Mouse (Mus musculus) ovary, postnatal 14 days (tissue): ENCODE results near the gene Ugcg.

Experiments
- DNase-seq: peaks from one replicate; pipeline ENCODE4 v3.0.0; 2022; ENCODE audit warnings: low spot score

The Ugcg gene

GRCm38 (mm10) chr4:59227047-59227446 is 38.0 kb downstream of the Ugcg start:
- no peak for DNase-seq

DNA sequence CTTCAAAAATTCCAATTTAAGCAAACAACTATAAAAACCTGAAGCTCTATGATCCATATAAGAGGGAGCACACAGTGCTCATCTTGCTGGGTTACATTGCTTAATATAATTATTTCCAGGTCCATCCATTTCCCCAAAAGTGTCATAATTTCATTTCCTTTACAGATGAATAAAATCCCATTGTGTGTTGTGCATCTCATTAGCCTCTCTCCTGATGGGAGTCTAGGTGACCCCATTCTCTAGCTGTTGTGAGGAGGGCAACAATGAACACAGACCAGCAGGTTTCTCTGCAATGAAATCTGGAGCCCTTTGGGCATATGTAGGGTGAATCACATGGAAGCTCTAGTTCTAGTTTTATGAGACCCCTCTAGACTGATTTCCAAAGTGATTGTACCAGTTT is 39.9 kb downstream of the Ugcg start:
- DNase-seq = no peak

GRCm38 (mm10) chr4:59231266-59232055 is 42.4 kb downstream of the Ugcg start:
- no peak for DNase-seq

GRCm38 (mm10) chr4:59234014-59234413 is 45.0 kb downstream of the Ugcg start:
- DNase-seq = no peak

DNA sequence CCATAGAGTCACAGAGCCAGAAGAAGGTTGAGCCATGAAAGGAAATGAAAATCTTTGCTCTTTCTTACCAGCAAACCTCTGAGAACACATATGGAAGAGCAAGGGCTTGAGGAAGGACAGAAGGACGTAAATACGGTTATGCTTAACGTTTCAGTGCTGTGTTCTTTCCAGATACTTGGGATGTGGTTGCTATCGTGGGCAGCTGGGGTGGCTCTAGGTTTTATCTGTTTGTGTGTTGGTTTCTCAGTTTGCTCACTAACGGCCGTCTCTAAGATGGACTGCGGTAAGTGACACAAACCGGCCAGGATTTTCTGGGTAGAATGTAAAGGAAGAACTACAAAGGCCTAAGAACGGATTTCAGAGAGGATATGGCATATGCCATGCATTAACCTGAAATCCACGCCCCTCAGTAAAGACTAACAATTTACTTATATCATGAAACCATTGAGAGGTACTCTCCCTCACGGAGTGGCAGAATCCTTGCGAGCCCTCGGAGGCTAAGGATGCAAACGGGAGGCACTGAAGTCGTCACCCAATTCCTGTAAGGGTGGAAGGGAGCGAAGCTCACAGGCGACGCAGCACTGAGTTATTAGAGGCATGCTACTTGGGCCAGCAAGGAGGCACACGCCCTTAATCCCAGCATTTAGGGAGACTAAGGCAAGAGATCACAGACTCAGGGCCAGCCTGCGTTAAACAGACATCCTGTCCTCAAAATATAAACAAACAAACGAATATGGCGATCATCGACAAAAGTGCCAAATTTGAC is 45.6 kb downstream of the Ugcg start:
- DNase-seq = no peak

DNA sequence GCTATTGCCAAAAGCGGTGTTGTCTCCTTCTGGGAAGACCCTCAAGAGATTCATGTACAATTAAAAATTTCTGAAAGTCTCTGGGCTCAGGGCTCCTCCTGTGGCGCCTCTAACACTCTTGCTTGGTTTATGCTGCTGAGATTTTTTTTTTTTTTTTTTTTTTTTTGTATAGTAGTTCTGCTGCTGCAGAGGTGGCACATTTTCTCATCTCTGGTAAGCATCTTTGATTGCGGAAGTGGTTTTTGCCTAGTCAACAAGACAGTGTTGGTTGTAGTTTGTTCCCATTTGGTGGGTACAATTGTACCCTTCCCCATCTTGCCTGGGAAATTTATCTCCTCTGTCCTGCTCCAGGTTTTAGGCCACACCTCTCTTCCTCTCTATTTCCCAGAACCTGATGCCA is 47.3 kb downstream of the Ugcg start:
- no peak for DNase-seq

- DNase-seq = no peak
Measured at GRCm38 (mm10) chr4:59238641-59239311, 49.7 kb downstream of the Ugcg start.

DNA sequence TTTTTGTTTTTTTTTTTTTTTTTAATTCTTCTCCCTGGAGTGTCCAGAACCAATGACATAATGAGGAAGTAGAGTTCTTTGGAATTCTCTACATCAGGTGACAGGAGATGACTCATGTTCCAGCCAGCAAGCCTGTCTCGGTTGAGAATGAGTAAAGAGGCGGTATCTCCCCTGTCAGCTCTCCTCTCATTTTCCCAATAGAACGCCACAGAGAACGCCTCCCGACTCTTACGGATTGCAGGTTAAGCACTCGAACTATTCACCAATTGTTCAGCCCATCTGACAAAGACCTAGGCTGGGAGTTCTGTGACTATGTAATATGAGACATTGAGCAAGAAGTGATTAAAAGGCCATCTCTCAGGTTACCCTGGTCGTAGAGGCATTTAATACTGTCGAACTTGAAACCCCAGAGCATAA is 50.3 kb downstream of the Ugcg start:
- no peak for DNase-seq

DNA sequence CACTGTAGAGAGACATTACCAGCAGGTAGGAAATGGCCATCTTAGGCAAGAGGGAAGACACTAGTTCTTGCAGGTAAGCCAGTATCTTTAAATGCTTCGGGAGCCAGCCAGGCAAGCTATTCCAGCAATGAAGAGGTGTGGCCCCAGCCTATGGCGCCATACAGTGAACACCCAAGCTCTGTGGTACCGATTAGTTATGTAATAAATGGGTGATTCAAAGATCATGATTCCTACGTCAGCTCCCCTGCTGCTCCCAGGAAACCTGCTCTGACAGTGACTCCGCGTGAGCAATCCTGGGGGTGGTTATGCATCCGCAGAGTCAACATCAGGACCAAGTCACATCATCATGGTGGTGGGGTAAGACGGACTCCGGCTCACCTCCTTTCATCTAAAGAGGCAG is 51.1 kb downstream of the Ugcg start:
- DNase-seq = no peak

DNA sequence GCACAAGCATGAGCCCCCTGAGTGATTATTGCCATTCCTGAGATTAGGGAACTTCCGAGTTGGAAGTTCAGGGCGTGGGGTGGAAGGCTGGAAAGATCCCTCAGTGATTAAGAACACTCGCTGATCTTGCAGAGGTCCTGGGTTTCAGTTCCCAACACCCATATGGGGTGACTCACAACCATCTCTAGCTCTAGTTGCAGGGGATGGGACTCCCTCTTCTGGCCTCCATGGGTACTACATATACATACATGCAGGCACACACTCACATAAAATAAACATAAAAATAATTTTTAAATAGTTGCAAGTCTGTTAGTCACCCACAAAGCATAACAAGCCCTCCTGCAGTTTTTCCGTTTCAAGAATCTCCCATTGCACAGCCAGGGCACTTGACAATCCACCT is 52.0 kb downstream of the Ugcg start:
- no peak for DNase-seq

DNA sequence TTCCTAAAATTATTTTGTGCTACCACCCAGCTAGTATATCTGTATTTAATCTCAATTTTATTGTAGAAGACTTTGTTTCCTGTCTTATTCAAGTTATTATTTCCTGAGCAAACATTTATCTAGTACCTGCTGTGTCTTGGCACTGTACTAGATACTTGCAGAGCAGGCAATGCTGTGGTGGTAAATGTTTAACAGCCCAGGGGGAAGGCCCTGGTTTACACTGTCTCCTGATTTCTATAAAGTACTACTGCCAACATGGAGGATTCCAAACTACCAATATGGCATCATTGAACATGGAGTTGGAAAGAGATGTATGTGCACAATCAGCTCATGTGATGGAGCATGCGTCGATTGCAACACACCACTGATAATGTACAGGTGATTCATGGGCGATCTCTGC is 53.2 kb downstream of the Ugcg start:
- no peak for DNase-seq

DNA sequence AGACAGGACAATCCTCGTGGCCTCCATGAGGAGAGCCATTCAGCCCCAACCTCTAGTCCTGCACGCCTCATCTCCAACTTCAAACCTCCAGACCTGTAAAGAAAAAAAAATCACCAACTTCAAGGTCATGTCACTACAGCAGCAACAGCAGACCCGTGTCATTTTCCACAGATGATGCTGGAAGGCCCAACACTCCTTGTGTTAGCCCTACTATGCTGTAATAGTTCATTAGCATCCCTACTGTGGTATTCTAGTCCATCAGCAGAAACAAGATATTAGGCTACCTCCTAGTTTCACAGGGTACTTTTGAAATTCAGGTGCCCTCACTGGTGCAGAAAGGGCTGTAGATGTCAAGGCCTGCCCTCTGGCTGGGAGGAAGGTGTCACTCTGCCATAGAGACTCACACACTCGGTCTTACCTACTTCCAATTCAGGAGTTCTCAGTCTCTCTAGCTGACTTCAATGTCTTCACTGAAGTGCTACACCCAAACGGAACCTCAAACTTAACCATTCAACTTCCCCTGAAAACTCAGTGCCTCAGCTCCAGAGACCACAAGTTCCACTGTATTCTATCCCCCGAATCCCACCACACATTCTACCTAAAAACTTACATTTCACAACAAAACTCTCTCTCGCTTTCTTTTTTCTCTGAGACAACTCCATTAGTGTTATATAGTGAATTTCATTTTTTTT is 54.9 kb downstream of the Ugcg start:
- no peak for DNase-seq

GRCm38 (mm10) chr4:59244791-59245555 is 55.9 kb downstream of the Ugcg start:
- DNase-seq = no peak

GRCm38 (mm10) chr4:59245776-59246175 is 56.7 kb downstream of the Ugcg start:
- no peak for DNase-seq

GRCm38 (mm10) chr4:59247545-59247944 is 58.5 kb downstream of the Ugcg start:
- DNase-seq = no peak

GRCm38 (mm10) chr4:59248035-59248434 is 59.0 kb downstream of the Ugcg start:
- DNase-seq = no peak

DNA sequence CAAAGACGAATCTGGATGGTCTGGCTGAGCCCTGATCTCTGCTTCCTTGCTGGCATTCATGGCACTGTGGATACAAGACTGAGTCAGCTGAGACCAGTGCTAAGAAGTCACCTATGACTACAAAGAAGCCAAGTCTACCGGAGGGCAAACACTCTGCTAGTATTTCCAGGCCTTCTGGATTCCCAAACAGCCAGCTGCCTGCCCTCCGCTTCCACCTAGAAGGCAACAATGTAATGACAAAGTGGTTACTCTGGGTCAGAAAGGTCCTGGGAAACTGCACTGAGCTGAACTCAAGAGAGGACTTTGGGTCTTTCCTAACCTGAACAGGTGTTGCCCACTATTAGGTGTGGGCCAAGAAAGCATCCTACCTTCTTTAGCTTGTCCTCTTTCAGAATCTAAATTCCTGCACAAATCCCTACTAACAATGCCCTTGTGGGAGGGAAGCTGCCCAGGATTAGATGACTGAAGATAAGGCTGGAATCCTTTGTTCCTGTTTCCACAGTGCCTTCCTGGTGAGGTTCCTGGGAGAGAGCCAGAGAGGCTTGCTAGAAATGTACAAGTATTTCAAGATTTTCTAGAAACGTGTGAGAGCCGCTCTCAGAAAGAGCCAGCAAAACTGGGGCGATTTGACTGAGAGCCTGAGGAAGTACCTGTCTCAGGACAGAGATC is 63.5 kb downstream of the Ugcg start:
- no peak for DNase-seq

DNA sequence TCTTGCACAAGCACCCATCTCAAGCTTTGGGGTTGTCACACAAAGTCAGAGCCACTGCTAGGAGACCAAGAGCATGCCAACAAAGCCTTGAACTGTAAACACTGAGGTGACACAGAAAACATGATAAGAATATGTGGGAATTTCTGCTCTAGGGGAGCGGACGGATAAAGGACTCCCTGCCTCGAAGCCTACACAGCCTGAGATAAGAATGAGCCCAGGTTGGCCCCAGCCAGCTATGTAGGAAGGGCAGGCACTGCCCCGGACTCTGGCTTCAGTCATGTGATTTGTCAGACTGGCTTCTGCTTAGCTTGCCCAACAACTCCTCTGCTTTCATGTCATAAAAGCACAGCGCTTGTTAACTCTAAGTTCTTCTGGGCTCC is 64.0 kb downstream of the Ugcg start:
- DNase-seq = no peak

- DNase-seq = no peak
Measured at GRCm38 (mm10) chr4:59254397-59254796, 65.3 kb downstream of the Ugcg start.

DNA sequence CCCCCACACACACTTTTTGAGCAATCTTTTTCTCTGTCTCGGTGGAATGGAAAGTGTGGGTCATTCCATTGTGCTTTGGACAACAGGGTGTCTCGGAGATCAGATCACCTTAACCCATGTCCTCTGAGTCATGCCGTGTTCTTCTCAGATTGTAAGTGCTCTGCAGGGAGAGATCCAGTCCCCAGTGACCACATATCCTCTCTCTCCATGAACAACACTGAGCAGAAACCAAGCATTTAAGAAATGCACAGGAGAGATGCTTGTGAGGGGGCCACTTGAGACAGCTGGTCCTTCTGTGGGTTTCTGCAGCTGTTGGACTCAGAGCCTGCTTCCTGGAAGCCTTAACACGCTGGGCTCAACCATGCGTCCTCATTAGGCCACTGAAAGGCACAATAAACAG is 66.9 kb downstream of the Ugcg start:
- DNase-seq = no peak

- DNase-seq = no peak
Measured at GRCm38 (mm10) chr4:59257866-59258265, 68.8 kb downstream of the Ugcg start.
